Mouse (Mus musculus) forebrain, embryonic 16.5 days (tissue): ENCODE results near the gene Mmadhc. TPM values are rescaled to one million over a fixed set of nuclear protein-coding genes. Genes with fewer than 3 reads are reported as not detected.
A peak's percentile ranks its signal among the peaks of the same experiment; 100 is the strongest.

ENCODE experiments used
- ATAC-seq: fragments of 200-750 bp; cut with Nextera tagmentation; 2 replicates; pipeline ENCODE4 v1.8.0; 2017; ENCODE audit warnings: mild to moderate bottlenecking, moderate library complexity
- H3K27ac ChIP-seq: fragments of 300-500 bp; sonication (generic); 2 replicates; pipeline ENCODE4 v1.5.1; 2014; ENCODE audit warnings: low read length, control low read depth
- H3K27me3 ChIP-seq: fragments of 300-500 bp; sonication (generic); replicated peaks from 2 replicates; pipeline ENCODE4 v1.6.1; 2014; ENCODE audit warnings: low read length; ENCODE audit not compliant: control insufficient read depth, insufficient read depth
- H3K36me3 ChIP-seq: fragments of 300-500 bp; sonication (generic); 2 replicates; pipeline ENCODE4 v1.6.1; 2014; ENCODE audit not compliant: control insufficient read depth, insufficient read depth
- H3K4me1 ChIP-seq: fragments of 300-500 bp; sonication (generic); replicated peaks from 2 replicates; pipeline ENCODE4 v1.6.1; 2014; ENCODE audit warnings: low read length; ENCODE audit not compliant: control insufficient read depth, insufficient read depth
- H3K4me2 ChIP-seq: fragments of 300-500 bp; sonication (generic); 2 replicates; pipeline ENCODE4 v1.6.1; 2014; ENCODE audit warnings: mild to moderate bottlenecking, low read length, control low read depth
- H3K4me3 ChIP-seq: fragments of 300-500 bp; sonication (generic); replicated peaks from 2 replicates; pipeline ENCODE4 v1.5.1; 2014; ENCODE audit warnings: mild to moderate bottlenecking, low read length, control low read depth
- H3K9ac ChIP-seq: fragments of 300-500 bp; sonication (generic); replicated peaks from 2 replicates; pipeline ENCODE4 v1.6.1; 2014; ENCODE audit warnings: low read depth, low read length, control low read depth
- H3K9me3 ChIP-seq: fragments of 300-500 bp; sonication (generic); 2 replicates; pipeline ENCODE4 v1.6.1; 2016; ENCODE audit warnings: low read length; ENCODE audit not compliant: control insufficient read depth
- WGBS: fragments of 180-500 bp; shearing (Covaris S2); extraction: QIAGEN DNeasy Blood & Tissue Kit; methylation state at CpG from one replicate; pipeline ENCODE4 v1.1.7; 2014; 5-methylcytosine and 5-hydroxymethylcytosine counted together
- polyA plus RNA-seq: library from polyadenylated mRNA; unstranded; fragments of >200 nt; fragmentation: Nextera tagmentation; extraction: Ambion mirVana; gene quantifications from 2 replicates; pipeline ENCODE4 v1.2.1, GENCODE M21; 2015

Gene Mmadhc
- 150 and 156 TPM in 2 replicates for polyA plus RNA-seq

DNA sequence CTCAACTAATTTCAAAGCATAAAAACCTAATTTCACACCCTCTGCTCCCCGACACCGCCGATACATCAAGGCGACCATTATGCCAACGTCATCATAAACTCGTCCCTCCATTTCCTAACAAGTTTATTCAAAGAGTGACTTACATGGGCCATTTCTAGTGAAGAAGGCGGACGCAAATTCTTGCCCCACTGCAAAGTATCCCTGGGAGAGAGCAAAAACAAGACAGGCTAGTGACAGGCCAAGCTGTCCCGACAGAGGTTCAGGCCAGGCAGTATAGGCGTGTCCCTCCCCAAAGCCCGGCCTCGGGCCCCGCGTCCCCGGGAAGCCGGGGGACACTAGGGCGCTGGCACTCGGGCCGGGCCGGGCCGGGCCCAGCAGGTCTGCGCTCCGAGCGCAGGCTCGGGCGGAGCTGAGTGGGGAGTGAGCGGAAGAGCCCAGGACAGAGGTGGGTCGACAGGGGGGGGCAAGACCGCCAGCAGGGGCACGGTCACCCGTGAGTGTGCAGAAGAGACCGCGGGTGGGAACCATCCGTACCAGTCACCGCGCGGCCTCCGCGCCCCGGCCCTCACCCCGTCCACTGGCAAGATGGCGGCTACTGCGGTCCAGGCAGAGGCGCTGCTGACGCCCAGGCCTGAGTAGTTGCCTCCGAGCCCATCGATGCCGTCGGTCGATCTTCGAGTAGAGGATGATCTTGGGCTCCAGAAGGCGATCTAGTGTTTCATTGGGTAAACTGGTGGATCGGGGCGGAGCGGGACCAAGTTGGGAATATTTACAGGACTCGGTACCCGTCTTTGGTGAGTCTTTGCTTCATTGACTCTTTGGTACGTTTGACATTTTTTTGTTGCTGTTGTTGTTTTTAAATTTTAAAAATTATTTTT, at the start of gene Mmadhc:
Gene Mmadhc (minus strand): TSS at position 693 of the 878 bp plus-strand sequence.
- peak within 1 kb of the TSS; percentile 73 for H3K4me2 ChIP-seq
- WGBS: under 1% methylated on average over 58 of the region's 58 CpGs

DNA sequence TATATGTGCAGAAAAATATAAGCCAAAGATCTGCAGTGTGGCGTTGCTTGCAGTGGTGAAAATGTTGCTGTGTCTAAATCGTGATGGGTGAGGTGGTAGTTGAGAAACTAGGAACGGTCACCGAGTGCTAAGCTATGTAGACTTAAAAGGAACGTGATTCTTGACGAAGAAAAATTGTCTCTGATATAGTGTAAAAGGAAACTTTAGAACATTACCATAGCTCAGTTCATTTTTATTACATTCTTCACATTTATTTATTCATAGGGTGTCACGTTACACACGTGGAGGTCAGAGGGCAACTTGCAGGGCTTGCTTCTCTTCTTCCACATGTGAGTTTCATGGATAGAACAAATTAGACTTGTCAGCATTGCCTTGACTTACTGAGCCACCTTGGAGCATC, 47.0 kb upstream of the Mmadhc start:
- Histone ChIP-seq H3K9me3 (no peaks in the 10 kb centered on the region), H3K36me3 (no peaks in the 10 kb centered on the region), H3K4me1 (no peaks in the 10 kb centered on the region), H3K4me2 (no peak overlapping the region), H3K27me3 (no peaks in the 10 kb centered on the region), H3K9ac (no peak overlapping the region), H3K27ac (no peak overlapping the region), H3K4me3 (no peak overlapping the region)
- no peak for ATAC-seq
- WGBS: 91% methylated on average over 8 of the region's 8 CpGs

More for the DNA sequence above, at the start of gene Mmadhc:
- Histone ChIP-seq H3K4me3 (peak within 1 kb of the TSS; percentile 87), H3K27ac (peak within 1 kb of the TSS; percentile 76), H3K9me3 (no peaks in the 10 kb centered on the region), H3K4me1 (peaks cover 16% of the 10 kb centered on the region), H3K27me3 (no peaks in the 10 kb centered on the region), H3K9ac (peak within 1 kb of the TSS; percentile 84), H3K36me3 (peaks cover under 1% of the 10 kb centered on the region; the same call in 1 of the 2 replicates)
- ATAC-seq: peak; percentile 96

DNA sequence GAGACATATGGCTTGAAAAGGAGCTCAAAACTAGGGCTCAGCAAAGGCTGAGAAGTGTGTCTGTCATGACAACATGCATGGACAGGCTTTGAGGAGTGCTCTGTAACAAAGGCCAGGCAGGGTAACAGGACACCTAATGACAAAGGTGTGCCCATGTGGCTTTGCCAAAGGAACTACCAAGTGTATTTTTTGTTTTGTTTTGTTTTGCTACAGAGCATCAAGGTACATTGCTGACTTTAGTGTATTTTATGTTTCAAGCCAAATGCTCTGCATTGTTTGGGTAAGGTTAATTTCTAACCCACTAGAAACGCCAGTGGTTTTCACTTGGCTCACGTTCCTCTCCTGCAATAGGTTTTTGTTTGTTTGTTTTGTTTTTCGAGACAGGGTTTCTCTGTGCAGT, 42.5 kb upstream of the Mmadhc start:
- no peaks in the 10 kb centered on the region for H3K4me1 ChIP-seq
- no peaks in the 10 kb centered on the region for H3K36me3 ChIP-seq
- H3K9me3 ChIP-seq: no peaks in the 10 kb centered on the region
- ATAC-seq: no peak
- no peak overlapping the region for H3K27ac ChIP-seq
- 71% methylated on average over 3 of the region's 3 CpGs for WGBS
- H3K4me2 ChIP-seq: no peak overlapping the region
- no peaks in the 10 kb centered on the region for H3K27me3 ChIP-seq
- H3K9ac ChIP-seq: no peak overlapping the region
- no peak overlapping the region for H3K4me3 ChIP-seq

DNA sequence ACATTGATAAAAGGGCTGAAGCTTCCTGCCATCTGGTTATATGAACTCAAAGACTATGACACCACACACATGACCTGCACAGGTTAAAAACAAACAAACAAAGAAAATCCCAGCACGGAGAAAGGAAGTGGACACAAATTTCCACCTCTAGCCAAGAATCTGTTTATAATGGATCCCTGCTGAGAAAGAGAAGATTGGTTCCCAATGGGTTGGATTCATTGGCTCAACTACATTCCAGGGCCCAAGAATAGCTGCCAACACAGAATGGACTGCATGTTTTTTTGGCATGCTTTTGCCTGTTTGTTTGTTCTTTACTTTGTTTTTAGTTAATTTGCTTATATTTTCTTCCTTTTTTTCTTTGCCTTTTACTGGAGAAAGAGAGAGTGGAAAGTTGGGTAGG, 41.0 kb upstream of the Mmadhc start:
- no peak overlapping the region for H3K4me3 ChIP-seq
- H3K27ac ChIP-seq: no peak overlapping the region
- no peak overlapping the region for H3K9ac ChIP-seq
- H3K36me3 ChIP-seq: no peaks in the 10 kb centered on the region
- no peaks in the 10 kb centered on the region for H3K27me3 ChIP-seq
- 67% methylated on average over 1 of the region's 1 CpGs for WGBS
- no peaks in the 10 kb centered on the region for H3K4me1 ChIP-seq
- no peak overlapping the region for H3K4me2 ChIP-seq
- no peak for ATAC-seq
- H3K9me3 ChIP-seq: no peaks in the 10 kb centered on the region

DNA sequence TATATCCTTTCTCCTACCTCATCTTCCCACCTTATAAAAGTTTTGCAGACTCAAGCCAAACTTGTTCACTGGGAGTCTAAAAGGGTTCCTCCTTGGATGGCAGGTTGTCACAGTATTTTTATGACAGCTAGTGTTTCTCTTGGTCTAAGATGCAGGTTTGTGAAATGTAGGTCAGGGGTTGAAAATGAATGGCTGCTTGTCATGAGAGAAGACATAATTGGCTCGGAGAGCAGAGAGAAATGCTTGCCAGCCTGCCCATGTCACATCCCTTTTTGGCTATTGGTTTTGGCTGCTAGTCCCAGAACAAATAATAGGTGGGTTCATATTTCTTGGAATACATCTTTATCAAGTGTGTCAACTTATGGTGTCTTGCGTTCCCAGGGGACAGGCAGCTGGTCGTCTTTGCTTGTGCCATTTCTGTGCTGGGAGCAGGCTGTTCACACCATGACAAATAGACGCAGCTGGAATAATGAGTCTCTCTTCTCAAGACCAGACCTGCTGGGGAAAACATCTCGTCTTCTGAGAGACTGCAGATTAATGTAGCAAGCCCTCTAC, 35.2 kb upstream of the Mmadhc start:
- Histone ChIP-seq H3K4me3 (no peak overlapping the region), H3K4me2 (no peak overlapping the region), H3K27me3 (no peaks in the 10 kb centered on the region), H3K36me3 (no peaks in the 10 kb centered on the region), H3K9me3 (no peaks in the 10 kb centered on the region), H3K27ac (no peak overlapping the region), H3K4me1 (no peaks in the 10 kb centered on the region; the same call in 1 of the 2 replicates), H3K9ac (no peak overlapping the region)
- no peak for ATAC-seq
- WGBS: 41% methylated on average over 5 of the region's 5 CpGs

DNA sequence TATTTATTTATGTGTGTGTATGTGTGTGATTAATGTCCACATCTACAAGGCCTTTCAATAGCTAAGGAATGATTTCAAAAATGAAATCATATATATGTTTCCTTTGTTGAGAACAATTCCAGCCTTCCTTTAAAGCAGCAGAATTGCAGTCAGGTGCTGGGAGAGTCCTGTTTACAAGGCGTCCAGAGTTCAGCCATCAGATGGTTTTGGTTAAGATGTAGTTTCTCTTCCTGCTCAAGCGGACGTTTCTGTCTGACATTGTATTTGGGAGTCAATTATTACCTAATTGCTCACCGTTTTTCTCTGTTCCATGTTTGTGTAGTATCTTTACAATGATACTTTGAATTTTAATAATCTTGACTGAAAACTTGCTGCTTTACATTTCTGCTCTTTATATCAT, 31.6 kb upstream of the Mmadhc start:
- no peaks in the 10 kb centered on the region for H3K9me3 ChIP-seq
- no peak overlapping the region for H3K4me2 ChIP-seq
- no peaks in the 10 kb centered on the region; the same call in 1 of the 2 replicates for H3K4me1 ChIP-seq
- H3K27ac ChIP-seq: no peak overlapping the region
- no peaks in the 10 kb centered on the region for H3K36me3 ChIP-seq
- no peak for ATAC-seq
- H3K27me3 ChIP-seq: no peaks in the 10 kb centered on the region
- H3K9ac ChIP-seq: no peak overlapping the region
- WGBS: 78% methylated on average over 4 of the region's 4 CpGs
- no peak overlapping the region for H3K4me3 ChIP-seq

DNA sequence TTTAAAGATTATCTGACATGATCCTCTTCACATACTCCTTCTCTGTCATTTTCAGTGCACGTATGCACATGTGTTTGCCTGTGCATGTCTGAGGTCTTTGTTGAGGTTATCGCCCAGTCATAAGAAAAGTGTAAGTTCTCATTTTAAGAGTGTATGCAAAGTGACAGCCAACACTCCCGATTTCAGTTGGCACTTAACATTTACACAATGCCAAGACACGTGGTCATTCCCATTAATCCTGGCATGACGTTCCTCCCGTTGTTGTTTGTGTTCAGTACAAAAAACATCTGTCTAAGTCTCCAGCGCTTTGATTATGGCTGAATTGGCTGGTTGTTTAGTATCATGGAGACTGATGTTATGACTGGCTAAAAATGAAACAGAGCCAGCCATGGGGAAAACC, 28.2 kb upstream of the Mmadhc start:
- H3K36me3 ChIP-seq: no peaks in the 10 kb centered on the region
- ATAC-seq: no peak
- H3K9me3 ChIP-seq: no peaks in the 10 kb centered on the region
- no peak overlapping the region for H3K4me3 ChIP-seq
- no peak overlapping the region for H3K27ac ChIP-seq
- no peak overlapping the region for H3K4me2 ChIP-seq
- 68% methylated on average over 7 of the region's 7 CpGs for WGBS
- no peaks in the 10 kb centered on the region for H3K27me3 ChIP-seq
- no peaks in the 10 kb centered on the region for H3K4me1 ChIP-seq
- H3K9ac ChIP-seq: no peak overlapping the region

DNA sequence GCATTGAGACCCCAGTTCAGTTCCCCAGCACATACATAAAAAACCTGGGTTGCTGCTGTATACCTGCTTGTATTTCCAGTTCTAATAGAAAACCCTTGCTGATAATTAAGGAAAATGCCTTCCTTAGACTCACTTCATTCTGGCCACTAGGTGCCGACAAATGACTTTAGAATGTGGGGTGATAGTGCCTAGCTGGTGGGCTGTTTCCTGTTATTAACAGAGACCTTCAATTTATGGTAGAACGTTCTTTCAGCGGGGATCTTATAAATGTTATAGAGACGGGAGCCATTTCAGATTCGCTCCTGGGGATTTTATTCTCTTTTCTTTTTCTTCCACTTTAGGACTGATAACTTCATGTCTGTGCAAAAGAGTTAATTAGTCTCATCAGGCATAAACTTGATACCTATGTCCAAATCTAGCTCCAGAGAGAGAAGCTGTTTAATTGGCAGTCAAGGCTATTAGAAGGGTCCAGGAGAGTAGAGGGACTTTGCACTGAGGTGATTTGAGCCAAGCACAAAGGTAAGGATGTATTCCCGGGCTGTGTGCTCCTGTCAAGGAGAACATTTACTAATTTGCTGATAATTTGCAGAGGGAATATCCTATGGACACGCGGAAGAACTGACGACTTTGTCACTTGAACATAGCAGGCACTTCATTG, 10.2 kb upstream of the Mmadhc start:
- H3K27me3 ChIP-seq: no peaks in the 10 kb centered on the region
- H3K9ac ChIP-seq: no peak overlapping the region
- no peaks in the 10 kb centered on the region for H3K4me1 ChIP-seq
- H3K4me3 ChIP-seq: no peak overlapping the region
- no peak overlapping the region for H3K4me2 ChIP-seq
- no peaks in the 10 kb centered on the region for H3K36me3 ChIP-seq
- H3K9me3 ChIP-seq: no peaks in the 10 kb centered on the region
- 42% methylated on average over 9 of the region's 9 CpGs for WGBS
- ATAC-seq: peak; percentile 93
- no peak overlapping the region for H3K27ac ChIP-seq

DNA sequence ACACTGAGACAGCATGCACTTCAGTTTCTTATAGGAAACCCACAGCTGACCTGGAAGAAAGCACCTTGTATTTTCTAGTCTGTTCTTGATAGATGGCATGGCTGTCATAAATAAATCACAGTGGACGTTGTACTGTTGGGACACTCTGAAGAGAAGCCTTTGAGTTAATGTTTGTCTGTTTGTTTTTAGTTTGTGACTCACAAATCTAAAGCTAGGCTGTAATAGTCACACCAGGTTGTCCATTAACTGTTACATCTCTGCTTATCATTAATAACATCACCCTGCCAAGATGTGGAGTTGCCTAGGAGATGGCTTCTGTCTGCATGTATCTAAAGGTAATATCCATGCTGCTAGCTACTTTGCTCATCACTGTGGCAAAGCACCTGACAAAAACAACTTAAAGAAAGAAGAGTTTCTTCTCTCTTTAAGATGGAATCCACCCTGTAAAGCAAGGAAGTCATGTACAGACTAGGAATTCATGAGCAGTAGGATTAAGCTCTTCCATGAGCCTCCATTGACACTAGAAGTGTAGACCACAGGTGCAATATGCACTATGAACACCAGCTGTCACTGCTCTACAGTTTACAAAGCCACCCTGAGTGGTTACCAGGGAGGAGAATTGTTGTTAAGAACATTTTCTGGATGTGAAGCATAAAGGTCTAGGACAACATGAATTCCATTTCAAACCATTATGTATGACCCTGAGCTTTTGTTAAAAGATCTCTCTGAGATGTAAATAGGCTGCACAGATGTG, 8.4 kb upstream of the Mmadhc start:
- H3K27ac ChIP-seq: no peak overlapping the region
- WGBS: 86% methylated on average over 1 of the region's 1 CpGs
- H3K27me3 ChIP-seq: no peaks in the 10 kb centered on the region
- H3K4me1 ChIP-seq: no peaks in the 10 kb centered on the region
- H3K4me2 ChIP-seq: no peak overlapping the region
- no peaks in the 10 kb centered on the region for H3K9me3 ChIP-seq
- no peak for ATAC-seq
- H3K36me3 ChIP-seq: no peaks in the 10 kb centered on the region
- no peak overlapping the region for H3K9ac ChIP-seq
- no peak overlapping the region for H3K4me3 ChIP-seq
